Mouse (Mus musculus) lung, adult 2 months (tissue): ENCODE data around the gene Zfp493.

Experiments
- CTCF ChIP-seq: fragments of 200-500 bp; IDR thresholded peaks from 2 replicates; pipeline ENCODE4 v1.5.1; 2011; ENCODE audit warnings: mild to moderate bottlenecking, low read length, control low read depth; ENCODE audit not compliant: insufficient read depth
- POLR2A ChIP-seq: fragments of 200-500 bp; IDR thresholded peaks from 2 replicates; pipeline ENCODE4 v1.6.1; 2011; ENCODE audit warnings: low read depth, mild to moderate bottlenecking, control low read depth, low read length, borderline replicate concordance; ENCODE audit errors: extremely low read depth

GRCm38 (mm10) chr13:67811651-67812210 lies 32.2 kb downstream of the Zfp493 start:
- TF ChIP-seq POLR2A, result no peak
- TF ChIP-seq CTCF, result no peak
